Mouse (Mus musculus) forebrain, embryonic 13.5 days (tissue): ENCODE data around the gene Aldh8a1. TPM values are rescaled to one million over a fixed set of nuclear protein-coding genes. Genes with fewer than 3 reads are reported as not detected.
A peak's percentile ranks its signal among the peaks of the same experiment; 100 is the strongest.
"Not testable (repeated sequence)": the region's sequence is repeated elsewhere in the genome, so short reads cannot be mapped to it uniquely, and the experiment has no call there.

ENCODE experiments used
- ATAC-seq: fragments of 200-750 bp; cut with Nextera tagmentation; 2 replicates; pipeline ENCODE4 v1.8.0; 2017
- H3K27ac ChIP-seq: fragments of 300-500 bp; sonication (generic); 2 replicates; pipeline ENCODE4 v1.5.1; 2015; ENCODE audit warnings: inconsistent platforms, mild to moderate bottlenecking, moderate library complexity
- H3K27me3 ChIP-seq: fragments of 300-500 bp; sonication (generic); 2 replicates; pipeline ENCODE4 v1.6.1; 2015; ENCODE audit warnings: mild to moderate bottlenecking, inconsistent platforms
- H3K36me3 ChIP-seq: fragments of 300-500 bp; sonication (generic); 2 replicates; pipeline ENCODE4 v1.6.1; 2015; ENCODE audit warnings: mild to moderate bottlenecking, inconsistent platforms; ENCODE audit not compliant: poor library complexity, severe bottlenecking
- H3K4me1 ChIP-seq: fragments of 300-500 bp; sonication (generic); 2 replicates; pipeline ENCODE4 v1.6.1; 2015; ENCODE audit warnings: inconsistent platforms
- H3K4me2 ChIP-seq: fragments of 300-500 bp; sonication (generic); 2 replicates; pipeline ENCODE4 v1.6.1; 2015; ENCODE audit warnings: inconsistent platforms, mild to moderate bottlenecking, moderate library complexity
- H3K4me3 ChIP-seq: fragments of 300-500 bp; sonication (generic); 2 replicates; pipeline ENCODE4 v1.5.1; 2015; ENCODE audit warnings: mild to moderate bottlenecking, inconsistent platforms
- H3K9ac ChIP-seq: fragments of 300-500 bp; sonication (generic); 2 replicates; pipeline ENCODE4 v1.6.1; 2015; ENCODE audit warnings: mild to moderate bottlenecking, inconsistent platforms
- H3K9me3 ChIP-seq: fragments of 300-500 bp; sonication (generic); replicated peaks from 2 replicates; pipeline ENCODE4 v1.6.1; 2016; ENCODE audit warnings: inconsistent platforms
- WGBS: fragments of 180-500 bp; shearing (Covaris S2); methylation state at CpG from one replicate; pipeline ENCODE4 v1.1.7; 2015; 5-methylcytosine and 5-hydroxymethylcytosine counted together
- polyA plus RNA-seq: library from polyadenylated mRNA; unstranded; fragments of >200 nt; fragmentation: Nextera tagmentation; extraction: Ambion mirVana; gene quantifications from 2 replicates; pipeline ENCODE4 v1.2.1, GENCODE M21; 2015

Gene Aldh8a1
- polyA plus RNA-seq, 1 experiment from 2014 or later, result 0.06 TPM

DNA sequence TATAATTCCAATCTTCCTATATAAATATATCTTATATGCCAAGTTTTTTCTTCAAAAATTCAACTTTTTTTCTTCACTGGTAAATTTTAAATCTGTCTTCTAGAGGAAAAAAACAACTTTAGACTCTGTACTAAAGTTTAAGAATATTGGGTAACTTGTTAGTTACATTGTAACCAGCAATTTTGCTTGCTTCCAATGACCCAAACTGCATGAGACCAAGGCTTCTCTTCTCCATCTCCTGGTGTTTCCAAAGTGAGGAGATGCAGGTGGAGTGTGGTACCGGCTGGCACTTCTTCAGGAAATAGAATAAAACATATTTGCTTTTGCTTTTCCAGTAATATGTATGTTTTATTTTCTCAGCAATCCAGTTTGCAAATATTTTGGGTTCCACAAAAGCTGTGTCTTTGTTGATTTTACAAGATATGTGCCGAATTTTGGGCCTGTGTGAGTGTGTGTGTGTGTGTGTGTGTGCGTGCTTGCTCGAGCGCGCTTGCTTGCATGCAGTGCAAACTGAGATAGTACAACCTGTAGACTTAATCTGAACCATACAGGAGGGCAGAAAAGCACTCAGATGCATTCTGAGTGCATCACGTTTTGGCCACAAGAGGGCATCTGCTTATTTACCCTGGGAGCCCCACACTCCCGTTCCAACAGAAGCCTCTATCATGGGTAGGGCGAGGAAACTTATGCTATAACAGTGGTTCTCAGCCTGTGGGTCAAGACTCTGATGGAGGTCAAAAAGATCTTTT, 1.3 kb downstream of the Aldh8a1 start:
- ATAC-seq, result no peak
- H3K27me3 ChIP-seq, result no peaks in the 10 kb centered on the region
- no peaks in the 10 kb centered on the region for H3K4me1 ChIP-seq
- H3K4me2 ChIP-seq, result no peak overlapping the region
- H3K9me3 ChIP-seq, result no peaks in the 10 kb centered on the region
- no peak overlapping the region for H3K27ac ChIP-seq
- WGBS, result 70% methylated on average over 9 of the region's 9 CpGs
- H3K4me3 ChIP-seq, result no peak overlapping the region
- H3K9ac ChIP-seq, result no peak overlapping the region
- no peaks in the 10 kb centered on the region for H3K36me3 ChIP-seq

DNA sequence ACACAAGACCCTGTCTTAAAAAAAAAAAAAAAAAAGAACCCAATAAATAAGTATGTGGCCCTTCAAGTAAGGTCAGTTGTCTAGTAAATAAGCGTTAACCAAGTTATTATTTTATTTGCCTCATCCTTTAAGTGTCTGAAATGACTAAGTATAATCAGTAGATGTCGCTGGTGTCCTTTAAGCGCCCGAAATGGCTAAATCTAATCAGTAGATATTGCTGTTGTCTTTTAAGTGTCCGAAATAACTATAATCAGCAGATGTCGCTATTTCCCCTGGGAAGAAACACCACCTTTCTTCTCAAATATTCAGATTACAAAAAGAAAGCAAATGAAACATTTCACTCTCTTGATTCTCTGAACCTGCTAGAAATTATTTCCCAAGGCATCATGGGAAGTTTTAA, 5.8 kb downstream of the Aldh8a1 start:
- Histone ChIP-seq H3K4me2 (no peak overlapping the region), H3K9me3 (no peaks in the 10 kb centered on the region), H3K27ac (no peak overlapping the region), H3K36me3 (no peaks in the 10 kb centered on the region), H3K27me3 (no peaks in the 10 kb centered on the region), H3K9ac (no peak overlapping the region), H3K4me1 (no peaks in the 10 kb centered on the region), H3K4me3 (no peak overlapping the region)
- peak; percentile 62 for ATAC-seq
- 25% methylated on average over 6 of the region's 6 CpGs for WGBS

GRCm38 (mm10) chr10:21385111-21385663, 8.1 kb downstream of the Aldh8a1 start:
- WGBS, result 78% methylated on average over 3 of the region's 3 CpGs

GRCm38 (mm10) chr10:21389075-21389474, 12.0 kb downstream of the Aldh8a1 start:
- H3K9me3 ChIP-seq, result no peaks in the 10 kb centered on the region
- WGBS, result 87% methylated on average over 11 of the region's 11 CpGs
- no peak overlapping the region for H3K4me2 ChIP-seq
- no peaks in the 10 kb centered on the region for H3K4me1 ChIP-seq
- no peak overlapping the region for H3K4me3 ChIP-seq
- H3K9ac ChIP-seq, result no peak overlapping the region
- no peaks in the 10 kb centered on the region for H3K36me3 ChIP-seq
- ATAC-seq, result no peak
- H3K27ac ChIP-seq, result no peak overlapping the region
- H3K27me3 ChIP-seq, result no peaks in the 10 kb centered on the region

More at GRCm38 (mm10) chr10:21385111-21385663, 8.1 kb downstream of the Aldh8a1 start:
- H3K4me1 ChIP-seq, result no peaks in the 10 kb centered on the region
- H3K27me3 ChIP-seq, result no peaks in the 10 kb centered on the region
- no peak overlapping the region for H3K4me2 ChIP-seq
- no peak overlapping the region for H3K27ac ChIP-seq
- H3K36me3 ChIP-seq, result no peaks in the 10 kb centered on the region
- ATAC-seq, result no peak
- H3K9me3 ChIP-seq, result no peaks in the 10 kb centered on the region
- H3K9ac ChIP-seq, result no peak overlapping the region
- H3K4me3 ChIP-seq, result no peak overlapping the region

- ATAC-seq, result no peak
- no peaks in the 10 kb centered on the region for H3K27me3 ChIP-seq
- WGBS, result 88% methylated on average over 4 of the region's 4 CpGs
- H3K27ac ChIP-seq, result no peak overlapping the region
- no peak overlapping the region for H3K4me3 ChIP-seq
- H3K9ac ChIP-seq, result no peak overlapping the region
- no peaks in the 10 kb centered on the region for H3K9me3 ChIP-seq
- no peaks in the 10 kb centered on the region for H3K36me3 ChIP-seq
- no peak overlapping the region for H3K4me2 ChIP-seq
- H3K4me1 ChIP-seq, result no peaks in the 10 kb centered on the region
These were observed 13.3 kb downstream of the Aldh8a1 start for GRCm38 (mm10) chr10:21390440-21390839.

GRCm38 (mm10) chr10:21391286-21391685, 14.2 kb downstream of the Aldh8a1 start:
- no peaks in the 10 kb centered on the region for H3K36me3 ChIP-seq
- no peak for ATAC-seq
- no peak overlapping the region for H3K4me3 ChIP-seq
- no peak overlapping the region for H3K27ac ChIP-seq
- no peak overlapping the region for H3K4me2 ChIP-seq
- WGBS, result 82% methylated on average over 4 of the region's 4 CpGs
- H3K9me3 ChIP-seq, result no peaks in the 10 kb centered on the region
- H3K9ac ChIP-seq, result no peak overlapping the region
- no peaks in the 10 kb centered on the region for H3K4me1 ChIP-seq
- H3K27me3 ChIP-seq, result no peaks in the 10 kb centered on the region

DNA sequence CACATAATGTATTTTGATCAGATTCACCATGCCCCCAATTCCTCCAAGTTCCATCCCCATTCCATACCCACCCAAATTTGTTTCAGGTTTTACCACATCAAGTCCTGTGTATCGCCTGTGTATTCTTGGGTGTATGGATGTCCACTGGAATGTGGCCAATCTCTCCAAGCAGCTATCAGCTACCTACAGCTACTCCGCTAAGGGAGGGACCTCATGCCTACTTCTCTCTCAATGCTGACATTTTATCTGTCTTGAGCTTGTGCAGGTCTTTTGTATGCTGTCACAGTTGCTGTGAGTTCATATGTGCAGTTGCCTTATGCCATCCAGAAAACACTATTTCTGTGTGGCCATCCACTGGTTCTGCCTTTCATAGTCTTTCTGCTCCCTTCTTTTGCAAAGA, 16.3 kb downstream of the Aldh8a1 start:
- 93% methylated on average over 2 of the region's 2 CpGs for WGBS
- H3K27me3 ChIP-seq, result no peaks in the 10 kb centered on the region

GRCm38 (mm10) chr10:21395426-21396139, 18.5 kb downstream of the Aldh8a1 start:
- no peak for ATAC-seq
- 90% methylated on average over 14 of the region's 14 CpGs for WGBS
- H3K36me3 ChIP-seq, result no peaks in the 10 kb centered on the region
- H3K4me2 ChIP-seq, result no peak overlapping the region
- no peak overlapping the region for H3K4me3 ChIP-seq
- H3K9ac ChIP-seq, result no peak overlapping the region
- H3K9me3 ChIP-seq, result no peaks in the 10 kb centered on the region
- H3K27ac ChIP-seq, result no peak overlapping the region
- H3K27me3 ChIP-seq, result no peaks in the 10 kb centered on the region
- no peaks in the 10 kb centered on the region for H3K4me1 ChIP-seq

More for the DNA sequence above, 16.3 kb downstream of the Aldh8a1 start:
- Histone ChIP-seq H3K9ac (no peak overlapping the region), H3K27ac (no peak overlapping the region), H3K36me3 (no peaks in the 10 kb centered on the region), H3K4me2 (no peak overlapping the region), H3K4me1 (no peaks in the 10 kb centered on the region), H3K4me3 (no peak overlapping the region), H3K9me3 (no peaks in the 10 kb centered on the region)
- no peak for ATAC-seq

- H3K27ac ChIP-seq, result not testable (repeated sequence)
- WGBS, result 83% methylated on average over 6 of the region's 6 CpGs
These were observed 21.9 kb downstream of the Aldh8a1 start for GRCm38 (mm10) chr10:21398873-21399425.

DNA sequence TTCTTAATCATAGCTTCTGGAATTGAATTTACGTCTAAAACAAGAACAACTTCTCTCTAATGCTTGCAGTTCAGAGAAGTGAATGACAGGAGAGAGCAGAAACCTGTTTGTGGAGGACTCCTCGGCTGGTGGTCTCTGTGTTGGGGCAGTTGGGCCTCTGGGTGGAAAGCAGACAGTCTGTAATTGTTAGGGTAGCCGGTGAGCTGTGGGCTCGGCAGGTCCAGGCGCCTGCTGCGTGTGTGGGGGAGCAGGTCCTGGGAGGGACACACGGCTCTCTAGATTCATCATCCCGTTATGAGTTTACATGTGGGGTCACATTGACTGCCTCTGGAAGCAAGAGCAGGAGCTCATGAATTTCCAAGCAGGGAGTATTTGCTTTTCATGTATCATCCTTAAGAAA, 22.5 kb downstream of the Aldh8a1 start:
- Histone ChIP-seq H3K4me2 (no peak overlapping the region), H3K36me3 (no peaks in the 10 kb centered on the region), H3K9me3 (no peaks in the 10 kb centered on the region), H3K4me3 (no peak overlapping the region), H3K27ac (no peak overlapping the region), H3K4me1 (no peaks in the 10 kb centered on the region), H3K27me3 (no peaks in the 10 kb centered on the region), H3K9ac (no peak overlapping the region)
- 77% methylated on average over 8 of the region's 8 CpGs for WGBS
- ATAC-seq, result no peak

More at GRCm38 (mm10) chr10:21398873-21399425, 21.9 kb downstream of the Aldh8a1 start:
- not testable (repeated sequence) for H3K9ac ChIP-seq, H3K4me1 ChIP-seq, H3K9me3 ChIP-seq, H3K4me3 ChIP-seq, H3K4me2 ChIP-seq, ATAC-seq, H3K36me3 ChIP-seq, H3K27me3 ChIP-seq

GRCm38 (mm10) chr10:21400031-21400430, 22.9 kb downstream of the Aldh8a1 start:
- no peak overlapping the region for H3K9ac ChIP-seq
- no peak for ATAC-seq
- no peak overlapping the region for H3K27ac ChIP-seq
- no peaks in the 10 kb centered on the region for H3K4me1 ChIP-seq
- no peaks in the 10 kb centered on the region for H3K27me3 ChIP-seq
- no peaks in the 10 kb centered on the region for H3K36me3 ChIP-seq
- no peaks in the 10 kb centered on the region for H3K9me3 ChIP-seq
- H3K4me2 ChIP-seq, result no peak overlapping the region
- WGBS, result 73% methylated on average over 7 of the region's 7 CpGs
- H3K4me3 ChIP-seq, result no peak overlapping the region

GRCm38 (mm10) chr10:21400453-21400852, 23.4 kb downstream of the Aldh8a1 start:
- H3K4me3 ChIP-seq, result no peak overlapping the region
- no peaks in the 10 kb centered on the region for H3K27me3 ChIP-seq
- 57% methylated on average over 2 of the region's 2 CpGs for WGBS
- no peaks in the 10 kb centered on the region for H3K36me3 ChIP-seq
- no peaks in the 10 kb centered on the region for H3K4me1 ChIP-seq
- H3K9ac ChIP-seq, result no peak overlapping the region
- H3K4me2 ChIP-seq, result no peak overlapping the region
- no peak overlapping the region for H3K27ac ChIP-seq
- no peak for ATAC-seq
- H3K9me3 ChIP-seq, result no peaks in the 10 kb centered on the region
